Mouse (Mus musculus) cerebellum, adult (tissue): Measurements from ENCODE around the gene Cdc42se1.

ENCODE experiments used
- ATAC-seq: cut with Nextera tagmentation; 2 replicates; pipeline ENCODE4 v1.9.2; 2017; ENCODE audit warnings: mild to moderate bottlenecking, moderate library complexity, mixed read lengths; ENCODE audit not compliant: insufficient number of reproducible peaks, low FRiP score, low TSS enrichment

Gene Cdc42se1

DNA sequence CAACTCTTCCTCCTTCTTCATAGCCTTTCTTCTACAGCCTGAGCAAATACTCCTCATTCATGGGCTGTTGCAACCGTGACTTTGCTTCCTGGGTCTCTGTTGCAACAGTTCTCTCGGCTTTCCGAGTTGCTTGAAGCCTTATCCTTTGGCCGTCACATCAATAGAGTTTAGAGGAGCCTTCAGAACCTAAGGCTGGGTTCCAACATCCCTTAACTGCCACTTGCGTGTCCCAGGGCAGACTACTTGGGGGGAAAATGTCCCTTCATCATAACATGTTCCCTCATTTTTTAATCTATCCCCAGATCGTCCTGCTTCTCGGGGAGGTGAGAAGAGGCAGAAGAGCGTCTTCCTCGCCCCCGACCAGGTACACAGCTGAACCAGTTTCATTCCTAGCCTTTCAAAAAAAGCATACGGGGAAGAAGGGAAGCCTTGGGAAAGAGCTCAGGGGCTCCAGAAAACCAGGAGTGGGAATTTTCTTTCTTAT, 53.9 kb downstream of the Cdc42se1 start:
- ATAC-seq, result no peak

DNA sequence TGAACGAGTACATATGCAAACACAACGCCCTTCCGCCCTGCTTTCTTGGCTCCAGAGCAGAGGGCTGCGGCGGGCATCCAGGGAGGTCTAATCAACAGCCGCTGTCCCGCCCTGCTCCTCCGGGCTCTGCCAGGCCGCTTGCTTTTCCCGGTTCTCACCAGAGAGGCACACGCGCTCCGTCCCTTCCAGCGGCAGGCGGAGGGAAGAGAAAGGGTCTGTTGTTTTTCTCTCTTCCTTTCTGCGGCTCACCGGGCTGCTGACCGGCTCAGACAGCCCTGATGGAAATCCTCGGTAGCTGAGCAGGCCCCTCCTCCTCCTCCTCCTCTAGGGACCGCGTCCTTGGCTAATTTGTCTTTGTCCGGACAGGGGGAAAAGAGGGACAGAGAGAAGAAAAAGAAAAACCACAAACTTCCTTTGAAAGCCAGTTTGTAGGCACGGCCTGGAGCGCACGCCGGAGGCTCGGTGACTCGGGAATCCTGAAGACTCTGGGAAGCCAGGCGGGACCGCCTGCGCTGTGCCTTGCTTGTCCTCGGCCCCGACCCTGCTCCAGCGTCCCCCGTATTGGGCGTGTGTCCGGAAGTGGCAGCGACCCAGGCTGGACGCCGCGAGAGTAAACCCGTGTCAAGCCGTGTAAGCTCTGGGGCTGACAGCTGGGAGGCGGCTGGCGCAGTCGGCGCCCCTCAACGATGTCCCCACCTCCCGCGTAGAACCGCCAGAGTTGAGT, 54.5 kb downstream of the Cdc42se1 start:
- peak; percentile 68; the same call in 1 of the 2 replicates for ATAC-seq

DNA sequence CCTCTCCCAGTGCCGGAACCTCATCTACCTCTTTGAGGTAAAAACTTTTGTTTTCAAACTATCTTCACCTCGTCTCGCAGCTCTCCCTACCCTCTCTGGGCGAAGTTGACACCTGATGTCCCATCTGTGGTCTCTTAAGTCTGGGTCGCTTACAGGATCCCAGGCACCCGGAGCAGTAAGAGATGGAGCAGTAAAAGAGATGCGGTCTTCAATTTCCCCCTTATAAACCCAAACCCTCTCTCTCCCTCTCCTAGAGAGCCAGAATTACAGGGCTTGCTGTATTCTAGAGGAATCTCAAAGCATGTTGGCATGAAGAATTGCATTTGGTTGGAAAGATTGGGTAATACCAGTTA, 55.0 kb downstream of the Cdc42se1 start:
- no peak for ATAC-seq

DNA sequence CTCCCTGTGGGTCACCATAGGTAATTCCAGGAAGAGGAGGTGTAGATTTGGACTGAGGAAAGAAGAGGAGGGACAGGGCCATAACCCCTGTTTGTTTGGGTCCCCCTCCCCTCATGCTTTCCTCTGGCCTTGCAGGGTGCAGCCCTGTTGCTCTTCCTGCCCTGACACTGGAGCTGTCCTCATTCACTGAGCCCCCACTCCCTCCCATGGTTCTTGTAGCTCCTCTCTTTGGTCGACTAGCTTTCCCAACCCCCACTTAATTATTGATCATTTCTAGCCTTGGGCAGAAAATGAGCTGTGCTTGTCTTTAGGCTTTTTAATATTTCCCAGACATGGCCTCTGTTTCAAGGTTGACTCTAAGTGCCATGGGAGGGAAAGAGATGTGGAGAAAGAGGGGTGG, 55.5 kb downstream of the Cdc42se1 start:
- no peak for ATAC-seq

DNA sequence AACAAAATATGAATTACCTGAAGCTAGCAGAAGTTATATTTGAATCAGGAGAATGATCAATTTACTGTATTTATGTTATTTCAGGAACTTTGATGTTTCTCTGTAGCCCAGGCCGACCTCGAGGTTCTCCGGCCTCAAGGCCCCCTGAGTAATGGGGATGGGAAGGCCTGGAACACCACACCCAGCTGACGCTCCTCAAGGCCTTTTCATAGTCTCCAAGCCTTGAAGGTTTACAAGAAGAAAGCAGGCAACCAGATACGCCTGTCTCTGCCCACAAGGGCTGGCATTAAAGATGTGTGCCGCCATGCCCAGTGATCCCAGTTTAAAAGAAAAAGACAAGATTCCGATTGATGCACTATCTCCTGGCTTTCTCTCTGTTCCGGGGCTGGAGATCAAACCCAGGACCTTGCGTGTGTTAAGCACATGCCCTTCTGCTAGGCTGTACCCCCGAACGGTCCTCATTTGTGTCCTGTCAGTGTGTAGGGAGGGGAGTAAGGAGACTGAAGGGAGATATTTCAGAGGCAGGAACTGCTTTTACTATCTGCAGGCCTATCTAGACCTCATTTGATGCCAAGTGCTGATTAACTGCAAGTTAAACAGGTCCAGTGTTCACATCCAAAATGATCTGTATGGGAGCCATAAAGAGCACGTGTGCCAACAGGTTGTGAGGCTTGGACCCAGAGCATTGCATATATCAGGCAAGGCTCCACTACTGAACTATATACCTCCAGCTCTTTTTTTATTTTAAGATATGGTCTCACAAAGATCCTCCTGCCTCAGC, 56.2 kb downstream of the Cdc42se1 start:
- ATAC-seq, result no peak

DNA sequence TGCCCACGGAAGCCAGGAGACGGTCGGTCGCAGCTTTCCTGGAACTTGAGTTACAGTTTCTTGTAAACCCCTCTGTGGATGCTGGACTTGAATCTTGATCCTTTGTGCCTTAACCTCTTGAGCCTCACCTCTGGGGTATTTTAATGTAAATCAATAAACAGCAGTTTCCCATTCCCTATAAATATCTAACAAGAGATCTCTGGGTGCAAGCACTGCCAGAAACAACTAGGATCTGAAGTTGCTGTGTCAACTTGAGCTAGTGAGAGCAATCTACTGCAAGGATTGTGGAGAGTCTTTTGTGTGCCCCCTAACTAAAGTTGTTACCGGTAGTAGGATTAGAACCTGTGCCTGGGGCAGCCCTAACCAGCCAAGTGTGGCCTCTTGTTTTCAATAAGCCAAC, 56.9 kb downstream of the Cdc42se1 start:
- ATAC-seq, result no peak
